Mouse (Mus musculus): ENCODE measurements around the gene Map3k5.

The Map3k5 gene

DNA sequence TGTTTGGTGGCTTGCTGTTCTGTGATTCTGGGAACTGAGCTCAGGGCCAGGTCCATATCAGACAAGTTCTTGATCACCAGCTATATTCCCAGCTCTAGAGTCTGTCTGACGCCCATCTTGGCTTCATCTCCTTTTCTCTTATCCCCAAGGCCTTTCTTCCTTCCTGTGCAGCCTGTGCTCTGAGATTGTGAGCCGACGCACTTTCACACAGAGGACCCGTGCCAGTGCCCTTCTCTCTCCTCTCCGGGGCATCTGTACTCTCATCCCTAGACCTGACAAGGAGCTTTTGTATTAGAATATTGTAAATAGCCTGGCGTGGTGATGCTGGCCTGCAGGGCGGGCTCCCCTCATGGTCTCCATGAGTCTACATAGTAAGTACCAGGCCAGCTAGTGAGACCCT, 221.1 kb downstream of the Map3k5 start:
- no peak for DNase-seq (ENCODE audit: low read depth, low spot score)

- peak; percentile 70 for DNase-seq (ENCODE audit: low read depth, low spot score)
Measured at GRCm38 (mm10) chr10:20157021-20157726, 222.9 kb downstream of the Map3k5 start.

DNA sequence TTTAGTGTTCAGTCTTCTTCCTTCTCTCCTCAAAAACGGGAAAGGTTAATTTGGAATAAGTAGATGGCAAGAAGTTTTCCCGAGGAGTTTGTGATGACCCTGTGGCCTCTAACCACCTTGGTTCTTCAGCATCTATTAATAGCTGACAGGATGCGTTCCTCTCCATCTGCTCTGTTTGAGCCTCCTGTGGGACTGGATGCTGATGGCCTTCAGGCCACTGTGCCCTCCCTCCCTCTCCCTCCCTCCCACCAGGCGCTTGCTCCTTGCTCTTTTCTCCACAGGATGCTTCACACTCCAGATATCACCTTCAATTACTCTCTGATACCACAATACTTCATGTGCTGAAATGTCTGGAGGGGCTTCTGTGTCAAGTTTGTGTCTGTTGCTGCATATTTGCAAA, 224.5 kb downstream of the Map3k5 start:
- peak; percentile 74 for DNase-seq (ENCODE audit: low read depth, low spot score)

DNA sequence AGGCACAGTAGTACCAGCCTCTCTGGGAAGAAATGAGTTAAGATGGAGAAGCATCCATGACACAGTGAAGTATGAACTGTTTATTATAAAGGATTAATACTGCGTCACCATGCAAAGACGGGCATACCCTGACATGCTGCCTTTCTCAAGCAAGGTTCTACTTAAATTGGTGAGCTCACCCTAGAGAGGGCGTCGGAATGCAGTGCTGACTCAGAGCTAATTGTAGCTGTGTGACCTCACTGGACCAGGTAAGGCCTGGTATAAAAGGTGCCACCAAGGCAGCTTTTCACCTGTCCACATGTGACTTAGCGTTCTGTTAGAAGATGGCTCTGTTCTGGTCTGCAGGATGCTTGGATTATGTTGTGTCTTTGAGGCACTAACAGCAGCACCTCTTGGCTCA, 225.0 kb downstream of the Map3k5 start:
- no peak for DNase-seq (ENCODE audit: low read depth, low spot score)

DNA sequence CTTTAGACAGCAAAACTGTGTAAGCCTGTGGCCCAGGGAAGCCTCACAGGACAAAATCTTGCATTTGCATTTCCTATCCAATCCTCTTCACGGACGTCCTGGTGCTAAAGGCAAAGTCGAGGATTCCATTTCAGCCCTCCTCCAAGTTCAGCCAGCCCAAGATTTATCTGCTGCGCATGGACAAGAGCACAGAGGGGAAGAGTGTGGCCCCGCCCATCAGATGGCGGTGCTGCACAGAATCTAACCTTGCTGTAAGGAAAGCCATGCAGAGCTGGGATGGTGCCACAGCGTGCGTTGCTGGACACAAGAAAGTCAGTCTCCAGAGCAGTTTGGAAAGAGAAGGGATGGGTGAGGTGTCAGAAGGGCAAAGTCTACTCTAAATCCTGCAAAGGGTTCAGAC, 226.6 kb downstream of the Map3k5 start:
- no peak for DNase-seq (ENCODE audit: low read depth, low spot score)

GRCm38 (mm10) chr10:20164810-20165209, 230.5 kb downstream of the Map3k5 start:
- DNase-seq (ENCODE audit: low read depth, low spot score), result no peak

DNA sequence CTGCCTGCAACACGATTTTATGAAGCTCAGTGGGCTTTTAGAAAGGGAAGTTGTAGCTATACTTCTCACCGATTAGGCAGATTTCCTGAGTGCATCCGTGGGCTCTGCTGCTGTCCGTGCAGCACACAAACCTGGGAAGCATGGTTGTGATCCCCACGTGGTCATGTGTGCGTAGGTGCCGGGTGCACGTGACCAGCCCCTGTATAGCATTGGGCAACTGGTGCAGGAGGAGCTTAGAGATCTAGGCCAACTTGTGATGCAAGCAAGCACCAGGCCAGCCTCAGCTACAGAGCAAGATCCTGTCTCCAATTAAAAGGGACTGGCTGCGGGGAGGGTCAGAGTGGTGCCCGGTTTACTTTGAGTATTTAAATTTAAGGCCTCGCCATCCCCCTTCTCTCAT, 232.5 kb downstream of the Map3k5 start:
- peak; percentile 67 for DNase-seq (ENCODE audit: low read depth, low spot score)

GRCm38 (mm10) chr10:20167467-20167866, 233.2 kb downstream of the Map3k5 start:
- DNase-seq (ENCODE audit: low read depth, low spot score), result no peak

GRCm38 (mm10) chr10:20169182-20169674, 235.0 kb downstream of the Map3k5 start:
- DNase-seq (ENCODE audit: low read depth, low spot score), result no peak

DNA sequence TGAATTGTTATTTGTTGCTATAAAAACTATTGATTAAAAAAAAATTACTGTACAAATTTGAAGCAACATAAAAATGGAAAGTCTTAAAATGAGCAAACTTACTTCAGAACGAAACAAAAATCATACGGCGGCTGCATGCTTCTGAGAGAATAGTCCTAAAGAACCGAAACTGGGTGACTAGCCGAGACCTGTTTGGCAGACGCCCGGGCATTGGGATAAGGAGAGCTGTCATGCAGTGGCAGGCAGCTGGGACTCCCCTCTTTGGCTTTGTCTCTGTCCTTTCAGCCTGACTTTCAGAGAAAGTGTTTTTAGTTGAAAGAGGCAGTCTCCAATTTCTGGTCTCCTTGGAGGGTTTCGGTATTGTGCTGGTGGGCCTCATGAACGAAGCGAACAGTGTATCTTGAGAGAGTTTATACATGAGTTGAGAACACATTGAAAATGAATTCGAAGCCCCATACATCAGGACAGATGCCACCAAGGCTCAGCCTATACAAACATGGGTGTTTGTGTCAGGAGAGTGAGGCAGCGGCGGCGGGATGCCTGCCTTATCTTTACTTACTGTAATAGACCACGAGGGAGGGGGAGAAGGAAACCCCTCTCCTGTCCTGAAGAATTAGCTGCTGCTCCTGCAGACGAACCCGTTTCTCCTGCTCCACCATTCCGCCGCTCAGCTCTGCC, 235.8 kb downstream of the Map3k5 start:
- no peak for DNase-seq (ENCODE audit: low read depth, low spot score)

- DNase-seq (ENCODE audit: low read depth, low spot score), result peak; percentile 97
Measured at GRCm38 (mm10) chr10:20170605-20171088, 236.4 kb downstream of the Map3k5 start.

DNA sequence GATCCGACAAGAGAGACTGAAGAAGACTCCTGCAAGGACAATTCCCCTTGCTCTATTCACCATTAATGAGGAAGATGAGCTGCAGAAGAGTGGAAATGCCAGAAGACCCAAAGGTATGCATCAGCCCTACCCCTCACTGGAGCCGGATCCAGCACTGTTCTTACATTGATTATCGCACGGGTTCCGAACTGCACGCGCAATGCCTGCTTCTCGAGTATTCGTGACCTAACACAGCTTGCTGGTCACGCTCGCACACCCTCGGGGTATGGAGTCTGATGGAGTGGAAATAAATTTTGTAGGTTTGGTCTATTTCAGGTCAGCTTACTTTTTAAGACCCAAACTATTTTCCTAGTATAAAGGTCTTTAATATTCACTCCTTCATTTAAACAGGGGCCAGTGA, 236.9 kb downstream of the Map3k5 start:
- DNase-seq (ENCODE audit: low read depth, low spot score), result peak; percentile 60

GRCm38 (mm10) chr10:20171756-20172155, 237.5 kb downstream of the Map3k5 start:
- peak; percentile 76 for DNase-seq (ENCODE audit: low read depth, low spot score)

GRCm38 (mm10) chr10:20173733-20174132, 239.5 kb downstream of the Map3k5 start:
- no peak for DNase-seq (ENCODE audit: low read depth, low spot score)

GRCm38 (mm10) chr10:20176054-20176453, 241.8 kb downstream of the Map3k5 start:
- peak; percentile 91 for DNase-seq (ENCODE audit: low read depth, low spot score)

GRCm38 (mm10) chr10:20178807-20179605, 244.7 kb downstream of the Map3k5 start:
- peak; percentile 69 for DNase-seq (ENCODE audit: low read depth, low spot score)

- DNase-seq (ENCODE audit: low read depth, low spot score), result peak; percentile 74
Measured at GRCm38 (mm10) chr10:20181198-20181597, 246.9 kb downstream of the Map3k5 start.

GRCm38 (mm10) chr10:20181680-20182399, 247.6 kb downstream of the Map3k5 start:
- DNase-seq (ENCODE audit: low read depth, low spot score), result no peak

- DNase-seq (ENCODE audit: low read depth, low spot score), result no peak
Measured at GRCm38 (mm10) chr10:20184326-20184725, 250.1 kb downstream of the Map3k5 start.

DNA sequence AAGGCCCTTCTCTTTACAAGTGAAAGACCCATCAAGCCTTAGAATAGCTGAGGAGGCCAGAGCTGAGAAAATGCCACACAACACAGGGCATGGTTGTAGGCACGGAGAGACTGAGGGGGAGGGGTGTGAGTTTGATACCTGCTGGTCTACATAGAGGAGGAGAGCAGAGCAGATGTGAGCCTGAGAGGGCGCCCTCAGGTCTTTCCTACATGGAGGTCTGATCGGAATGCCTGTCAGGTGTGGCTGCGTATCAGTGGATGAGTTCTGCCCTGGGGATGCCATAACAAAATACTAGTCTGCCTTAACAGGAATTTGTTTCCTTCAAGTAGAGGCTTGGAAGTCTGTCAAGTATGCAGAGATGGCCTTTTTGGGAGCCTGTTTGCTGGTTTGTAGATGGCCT, 251.0 kb downstream of the Map3k5 start:
- no peak for DNase-seq (ENCODE audit: low read depth, low spot score)

DNA sequence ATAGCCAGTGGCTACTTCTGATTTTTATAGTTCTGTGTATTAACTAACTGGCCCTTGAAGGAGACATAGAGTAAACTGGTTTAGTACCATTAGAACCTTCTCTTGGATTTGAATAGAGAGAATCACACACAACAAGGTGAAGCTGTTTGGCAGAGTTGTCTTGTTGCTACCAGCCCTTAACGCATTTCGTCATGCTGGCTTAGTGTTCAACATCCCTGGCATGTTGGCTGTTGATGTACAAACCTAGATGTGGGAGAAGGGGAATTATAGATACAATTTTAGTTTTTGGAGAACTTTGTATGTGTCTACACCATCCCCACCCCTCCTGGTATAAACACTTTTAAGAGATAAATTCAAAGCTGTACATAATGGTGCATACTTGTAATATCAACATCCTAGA, 251.5 kb downstream of the Map3k5 start:
- no peak for DNase-seq (ENCODE audit: low read depth, low spot score)

Measured in brain, adult 2 months (tissue).